Comparison of ENCODE assay signal across 11 mouse cellular contexts in the genomic region with DNA sequence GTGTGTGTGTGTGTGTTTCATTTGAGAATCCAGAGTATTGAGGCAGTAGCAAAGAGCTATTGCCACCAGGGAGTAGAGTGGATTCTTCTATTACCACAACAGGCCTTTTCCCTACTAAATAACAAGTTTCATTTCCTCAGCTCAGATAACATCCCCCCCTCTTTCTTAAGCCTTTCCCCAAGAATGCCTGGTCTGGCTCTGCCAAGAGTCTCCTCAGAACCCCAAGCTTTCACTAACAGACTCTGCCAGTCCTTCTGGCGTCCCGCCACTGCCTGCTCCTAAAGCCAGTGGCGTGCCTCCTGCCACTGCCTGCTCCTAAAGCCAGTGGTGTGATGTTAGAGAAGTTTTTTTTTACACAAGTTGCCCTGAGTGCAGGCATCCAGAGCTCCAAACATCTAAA.
A peak's percentile ranks its signal among the peaks of the same experiment; 100 is the strongest.
DNase-seq lines count a peak whose midpoint lies in the region; ATAC-seq and TF ChIP-seq lines count a peak whose summit lies in the region.
"Had no signal": no experiment of that assay in that cellular context is flagged by ENCODE, and none has a peak within 500 bp of the region (broad histone marks: within the 10 kb centered on the region; RNA-seq: fewer than 3 reads in every experiment).

No protein-coding gene starts in this region.

- TF ChIP-seq CTCF in liver, postnatal 0 days (IDR thresholded peaks at IDR 0.05; ENCODE audit: low read depth), result no peak
- TF ChIP-seq CTCF in thymus, adult 2 months (IDR thresholded peaks at IDR 0.05; ENCODE audit: borderline replicate concordance, control insufficient read depth, extremely low read depth, insufficient read depth, low read length, poor library complexity), result no peak

- no peak overlapping the region for H3K9ac ChIP-seq in liver, postnatal 0 days (replicated peaks)
- H3K9ac ChIP-seq: heart, embryonic 13.5 days; neural tube, embryonic 13.5 days; stomach, embryonic 15.5 days had no signal

- no peak overlapping the region for H3K4me2 ChIP-seq in liver, postnatal 0 days (ENCODE audit: low read depth, low read length)
- H3K4me2 ChIP-seq: heart, embryonic 13.5 days; neural tube, embryonic 13.5 days; stomach, embryonic 15.5 days had no signal

- H3K36me3 ChIP-seq in liver, postnatal 0 days (replicated peaks; ENCODE audit: insufficient read depth, low read length), result no peaks in the 10 kb centered on the region
- no peaks in the 10 kb centered on the region for H3K36me3 ChIP-seq in thymus, adult 2 months (ENCODE audit: control insufficient read depth, insufficient read depth, low read length)
- H3K36me3 ChIP-seq: heart, embryonic 13.5 days; neural tube, embryonic 13.5 days; stomach, embryonic 15.5 days had no signal

- WGBS in liver, postnatal 0 days (ENCODE audit: insufficient replicate concordance), result 67% methylated on average over 3 of the region's 3 CpGs
- 88% methylated on average over 3 of the region's 3 CpGs for WGBS in thymus, adult 2 months

- TF ChIP-seq EP300 in liver, postnatal 0 days (IDR thresholded peaks at IDR 0.05; ENCODE audit: low read depth), result no peak

- no peak for ATAC-seq in liver, postnatal 0 days

- H3K9me3 ChIP-seq in liver, postnatal 0 days (ENCODE audit: low read length), result no peaks in the 10 kb centered on the region
- H3K9me3 ChIP-seq: heart, embryonic 13.5 days; neural tube, embryonic 13.5 days; stomach, embryonic 15.5 days had no signal

- TF ChIP-seq POLR2A in thymus, adult 2 months (IDR thresholded peaks at IDR 0.05; ENCODE audit: control insufficient read depth, extremely low read depth, insufficient read depth, low read length, poor library complexity), result no peak

- peak; percentile 14 to 19 for DNase-seq in heart, postnatal 10 days
- DNase-seq in heart, adult 8-10 months (ENCODE audit: low spot score), result no peak
- peak; percentile 66 for DNase-seq in 3T3-L1 (ENCODE audit: low read depth, low spot score)
- DNase-seq in adrenal gland, postnatal 14 days, result peak; percentile 73
- peak; percentile 36 to 62 for DNase-seq in kidney, postnatal 25 days
- no peak for DNase-seq in natural killer cell, adult 2 months (ENCODE audit: low spot score in 2 of 2)
- no peak for DNase-seq in liver, postnatal 0 days
- DNase-seq in thymus, adult 2 months, result no peak

- no peak overlapping the region for H3K4me3 ChIP-seq in liver, postnatal 0 days (ENCODE audit: low read depth, low read length)
- H3K4me3 ChIP-seq in thymus, adult 2 months (ENCODE audit: control insufficient read depth, insufficient read depth, low read length), result no peak overlapping the region
- H3K4me3 ChIP-seq: heart, embryonic 13.5 days; neural tube, embryonic 13.5 days; stomach, embryonic 15.5 days had no signal

- intact Hi-C loops in heart, postnatal 10 days (cut with DNase I), result no loop called here

- H3K27ac ChIP-seq in liver, postnatal 0 days (ENCODE audit: low read depth), result no peak overlapping the region
- H3K27ac ChIP-seq in thymus, adult 2 months (ENCODE audit: control insufficient read depth, insufficient read depth, low read length), result no peak overlapping the region
- H3K27ac ChIP-seq: heart, embryonic 13.5 days; neural tube, embryonic 13.5 days; stomach, embryonic 15.5 days had no signal

- H3K27me3 ChIP-seq in liver, postnatal 0 days (ENCODE audit: insufficient read depth, low read length), result no peaks in the 10 kb centered on the region
- H3K27me3 ChIP-seq in thymus, adult 2 months (ENCODE audit: control insufficient read depth, insufficient read depth, low read length), result no peaks in the 10 kb centered on the region
- H3K27me3 ChIP-seq: heart, embryonic 13.5 days; stomach, embryonic 15.5 days had no signal

- no peaks in the 10 kb centered on the region for H3K4me1 ChIP-seq in liver, postnatal 0 days (ENCODE audit: insufficient read depth)
- no peaks in the 10 kb centered on the region for H3K4me1 ChIP-seq in thymus, adult 2 months (replicated peaks; ENCODE audit: control insufficient read depth, insufficient read depth, low read length)
- H3K4me1 ChIP-seq: neural tube, embryonic 13.5 days; stomach, embryonic 15.5 days had no signal

Comparison
In these comparisons a context has a peak if more than half of its experiments do, and no peak if none do; other contexts are left out.
1. DNase-seq: peak in heart, postnatal 10 days (2 of 2), 3T3-L1 (single experiment), adrenal gland, postnatal 14 days (single experiment) and kidney, postnatal 25 days (2 of 2); none in heart, adult 8-10 months (single experiment), natural killer cell, adult 2 months (0 of 2), liver, postnatal 0 days (single experiment) and thymus, adult 2 months (single experiment).